Mouse (Mus musculus) monocyte, adult 2 months (primary cell): Measurements from ENCODE around the gene Necab2.
A peak's percentile ranks its signal among the peaks of the same experiment; 100 is the strongest.

Experiments
- DNase-seq, 2 experiments: peaks; one replicate each; pipeline ENCODE4 v3.0.0; 2022; ENCODE audit warnings: low spot score in 2 of 2, low read depth in 1 of 2

The Necab2 gene

GRCm38 (mm10) chr8:119427634-119428349 lies 18.7 kb upstream of the Necab2 start:
- DNase-seq = no peak

GRCm38 (mm10) chr8:119428350-119428740 lies 18.2 kb upstream of the Necab2 start:
- DNase-seq = no peak

GRCm38 (mm10) chr8:119428766-119429327 lies 17.7 kb upstream of the Necab2 start:
- DNase-seq = no peak

GRCm38 (mm10) chr8:119429552-119429951 lies 17.0 kb upstream of the Necab2 start:
- DNase-seq = no peak

- DNase-seq = no peak
Measured at GRCm38 (mm10) chr8:119430250-119430649, 16.3 kb upstream of the Necab2 start.

- no peak for DNase-seq
Measured at GRCm38 (mm10) chr8:119430690-119431089, 15.8 kb upstream of the Necab2 start.

GRCm38 (mm10) chr8:119432372-119432771 lies 14.1 kb upstream of the Necab2 start:
- DNase-seq = no peak

- no peak for DNase-seq
Measured at GRCm38 (mm10) chr8:119433582-119434174, 12.8 kb upstream of the Necab2 start, which contains the start of gene Osgin1. Gene Osgin1 (plus strand): TSS chr8:119434124.

- no peak for DNase-seq
Measured at GRCm38 (mm10) chr8:119434569-119434968, 11.9 kb upstream of the Necab2 start.

GRCm38 (mm10) chr8:119435527-119435926 lies 11.0 kb upstream of the Necab2 start:
- DNase-seq = no peak

GRCm38 (mm10) chr8:119436331-119436730 lies 10.2 kb upstream of the Necab2 start:
- no peak for DNase-seq

- peak; percentile 71 to 84 for DNase-seq
Measured at GRCm38 (mm10) chr8:119436933-119437332, 9.6 kb upstream of the Necab2 start.

GRCm38 (mm10) chr8:119437506-119437905 lies 9.0 kb upstream of the Necab2 start:
- no peak for DNase-seq

GRCm38 (mm10) chr8:119438876-119439275 lies 7.6 kb upstream of the Necab2 start:
- no peak for DNase-seq

GRCm38 (mm10) chr8:119439424-119439823 lies 7.1 kb upstream of the Necab2 start:
- DNase-seq = no peak

GRCm38 (mm10) chr8:119439893-119440249 lies 6.6 kb upstream of the Necab2 start:
- no peak for DNase-seq

- DNase-seq = peak in 1 of 2 experiments; percentile 45
Measured at GRCm38 (mm10) chr8:119440250-119440951, 6.1 kb upstream of the Necab2 start.

- DNase-seq = no peak
Measured at GRCm38 (mm10) chr8:119440952-119441270, 5.6 kb upstream of the Necab2 start.

GRCm38 (mm10) chr8:119442013-119442412 lies 4.5 kb upstream of the Necab2 start:
- DNase-seq = no peak

- DNase-seq = no peak
Measured at GRCm38 (mm10) chr8:119442970-119443369, 3.5 kb upstream of the Necab2 start.

- DNase-seq = no peak
Measured at GRCm38 (mm10) chr8:119446990-119447780, 666 bp downstream of the Necab2 start.
